Mouse (Mus musculus) midbrain, embryonic 12.5 days (tissue): ENCODE measurements around the gene Scgb2b18. TPM values are rescaled to one million over a fixed set of nuclear protein-coding genes. Genes with fewer than 3 reads are reported as not detected.
"Not testable (repeated sequence)": the region's sequence is repeated elsewhere in the genome, so short reads cannot be mapped to it uniquely, and the experiment has no call there.

Experiments
- ATAC-seq: fragments of 200-750 bp; cut with Nextera tagmentation; 2 replicates; pipeline ENCODE4 v1.8.0; 2017; ENCODE audit warnings: low read depth, moderate TSS enrichment, moderate library complexity; ENCODE audit not compliant: low FRiP score
- H3K27ac ChIP-seq: fragments of 300-500 bp; sonication (generic); replicated peaks from 2 replicates; pipeline ENCODE4 v1.5.1; 2016; ENCODE audit warnings: mild to moderate bottlenecking
- H3K27me3 ChIP-seq: fragments of 300-500 bp; sonication (generic); 2 replicates; pipeline ENCODE4 v1.6.1; 2016; ENCODE audit warnings: mild to moderate bottlenecking
- H3K36me3 ChIP-seq: fragments of 300-500 bp; sonication (generic); 2 replicates; pipeline ENCODE4 v1.6.1; 2016
- H3K4me1 ChIP-seq: fragments of 300-500 bp; sonication (generic); 2 replicates; pipeline ENCODE4 v1.6.1; 2016
- H3K4me2 ChIP-seq: fragments of 300-500 bp; sonication (generic); replicated peaks from 2 replicates; pipeline ENCODE4 v1.6.1; 2016; ENCODE audit warnings: mild to moderate bottlenecking, moderate library complexity
- H3K4me3 ChIP-seq: fragments of 300-500 bp; sonication (generic); 2 replicates; pipeline ENCODE4 v1.5.1; 2016; ENCODE audit warnings: mild to moderate bottlenecking
- H3K9ac ChIP-seq: fragments of 300-500 bp; sonication (generic); replicated peaks from 2 replicates; pipeline ENCODE4 v1.6.1; 2016; ENCODE audit warnings: mild to moderate bottlenecking, moderate library complexity
- H3K9me3 ChIP-seq: fragments of 300-500 bp; sonication (generic); 2 replicates; pipeline ENCODE4 v1.6.1; 2016; ENCODE audit warnings: mild to moderate bottlenecking
- WGBS: fragments of 180-500 bp; shearing (Covaris S2); methylation state at CpG from one replicate; pipeline ENCODE4 v1.1.7; 2016; 5-methylcytosine and 5-hydroxymethylcytosine counted together
- polyA plus RNA-seq: library from polyadenylated mRNA; unstranded; fragments of >200 nt; fragmentation: Nextera tagmentation; extraction: Ambion mirVana; gene quantifications from 2 replicates; pipeline ENCODE4 v1.2.1, GENCODE M21; 2016

Scgb2b18 gene
- polyA plus RNA-seq = not detected in 2 replicates

DNA sequence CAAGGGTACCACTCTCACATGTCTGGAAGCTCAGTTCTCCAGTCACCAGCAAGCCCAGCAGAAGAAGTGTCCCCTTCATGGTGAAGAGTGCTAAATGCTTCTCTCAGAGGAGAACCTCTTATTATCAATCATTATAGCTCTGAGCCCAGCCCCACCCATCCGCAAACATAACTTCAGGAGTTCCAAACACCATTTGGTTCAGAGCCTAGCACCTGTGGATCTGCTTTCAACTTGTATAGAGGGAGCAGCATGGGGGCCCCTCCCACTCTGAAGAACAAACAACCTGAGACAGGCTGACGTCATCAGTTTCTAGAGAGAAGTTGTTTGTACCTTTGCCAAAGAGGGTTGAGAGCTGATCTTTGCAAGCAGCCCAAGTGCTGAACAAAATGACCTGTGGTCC, at the start of gene Scgb2b18:
Gene Scgb2b18 (minus strand): TSS at position 101 of the 400 bp plus-strand sequence.
- H3K27me3 ChIP-seq, H3K4me3 ChIP-seq, H3K27ac ChIP-seq, H3K4me1 ChIP-seq, H3K9ac ChIP-seq, H3K9me3 ChIP-seq, ATAC-seq, H3K36me3 ChIP-seq, H3K4me2 ChIP-seq: not testable (repeated sequence)
- WGBS = 90% methylated on average over 2 of the region's 2 CpGs

GRCm38 (mm10) chr7:33185268-33185667, 11.6 kb upstream of the Scgb2b18 start, which contains the start of gene Scgb1b18:
Scgb1b18 (plus strand) TSS chr7:33185568.
- WGBS = no CpG with 5 or more reads among the region's 2 CpGs
- H3K27me3 ChIP-seq, H3K9me3 ChIP-seq, H3K36me3 ChIP-seq, H3K9ac ChIP-seq, H3K4me3 ChIP-seq, ATAC-seq, H3K4me2 ChIP-seq, H3K27ac ChIP-seq, H3K4me1 ChIP-seq: not testable (repeated sequence)

Other genes starting within 250 kb of the Scgb2b18 start
- gene Scgb2b17, start 117.3 kb downstream of the Scgb2b18 start, polyA plus RNA-seq = not detected in 2 replicates
- not detected in 2 replicates for gene Scgb1b17, start 110.4 kb downstream of the Scgb2b18 start, polyA plus RNA-seq
- gene Scgb1b18, start 11.7 kb upstream of the Scgb2b18 start, polyA plus RNA-seq = not detected in 2 replicates
- not detected in 2 replicates for gene Scgb2b19, start 106.5 kb upstream of the Scgb2b18 start, polyA plus RNA-seq
- not detected in 2 replicates for gene Scgb1b19, start 113.4 kb upstream of the Scgb2b18 start, polyA plus RNA-seq
- gene Scgb2b20, start 192.5 kb upstream of the Scgb2b18 start, polyA plus RNA-seq = not detected in 2 replicates
- gene Scgb1b20, start 199.4 kb upstream of the Scgb2b18 start, polyA plus RNA-seq = not detected in 2 replicates